Mouse (Mus musculus): ENCODE measurements around the gene Rbm12b1. TPM values are rescaled to one million over a fixed set of nuclear protein-coding genes. Genes with fewer than 3 reads are reported as not detected.
"Not testable (repeated sequence)": the region's sequence is repeated elsewhere in the genome, so short reads cannot be mapped to it uniquely, and the experiment has no call there.

Rbm12b1 gene
- 15.8 to 30.7 TPM (median 21.2 TPM) in 3 replicates for total RNA-seq (2017)

DNA sequence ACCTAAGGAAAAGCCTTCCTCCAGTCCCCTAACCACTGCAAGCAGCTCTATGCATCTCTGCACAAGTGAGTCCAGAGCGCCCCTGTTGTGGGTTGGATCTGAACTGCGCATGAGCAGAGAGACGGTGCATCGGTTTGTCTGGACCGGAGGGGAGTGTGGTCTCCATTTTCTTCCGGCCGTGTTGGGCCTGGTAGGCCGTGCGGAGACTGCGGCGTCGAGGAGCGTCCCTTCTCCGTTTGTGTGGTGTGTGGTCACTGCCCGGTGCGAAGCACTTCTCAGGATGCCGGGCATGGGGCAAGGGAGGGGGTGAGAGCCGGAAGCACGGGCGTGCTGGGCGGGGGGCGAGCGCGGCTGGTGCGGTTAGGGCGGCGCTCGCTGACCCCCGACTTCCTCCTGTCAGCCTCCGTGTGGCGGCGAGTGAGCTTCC is at the start of gene Rbm12b1:
TSS of gene Rbm12b1 (plus strand) at position 124 of the 427 bp plus-strand sequence.
- peak; percentile 96 for ATAC-seq (replicated peaks; ENCODE audit: insufficient number of reproducible peaks, low FRiP score, low TSS enrichment, poor library complexity, severe bottlenecking)

DNA sequence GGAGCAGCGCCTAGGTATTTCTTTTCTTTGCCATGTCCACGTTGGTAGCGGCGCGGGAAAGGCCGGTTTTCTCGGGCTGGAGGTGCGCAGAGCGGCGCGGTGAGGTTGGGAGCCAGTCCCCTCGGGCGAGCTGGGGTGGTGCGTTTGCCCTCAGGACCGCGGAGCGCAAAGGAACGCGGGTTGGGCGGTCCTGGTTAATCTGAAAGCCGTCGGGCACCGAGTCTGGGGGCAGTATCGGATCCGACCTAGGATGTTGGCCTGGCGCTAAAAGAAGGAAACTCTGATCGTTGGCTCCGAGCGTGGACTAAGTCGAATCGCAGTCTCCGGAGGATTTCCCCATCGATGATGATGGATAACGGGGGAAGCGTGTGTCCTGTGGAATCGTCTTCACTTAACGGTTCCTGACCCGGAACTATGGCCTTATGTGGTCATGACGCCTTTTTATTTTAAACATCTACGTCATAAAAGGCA is 563 bp downstream of the Rbm12b1 start:
- peak; percentile 62 for ATAC-seq (replicated peaks; ENCODE audit: insufficient number of reproducible peaks, low FRiP score, low TSS enrichment, poor library complexity, severe bottlenecking)

DNA sequence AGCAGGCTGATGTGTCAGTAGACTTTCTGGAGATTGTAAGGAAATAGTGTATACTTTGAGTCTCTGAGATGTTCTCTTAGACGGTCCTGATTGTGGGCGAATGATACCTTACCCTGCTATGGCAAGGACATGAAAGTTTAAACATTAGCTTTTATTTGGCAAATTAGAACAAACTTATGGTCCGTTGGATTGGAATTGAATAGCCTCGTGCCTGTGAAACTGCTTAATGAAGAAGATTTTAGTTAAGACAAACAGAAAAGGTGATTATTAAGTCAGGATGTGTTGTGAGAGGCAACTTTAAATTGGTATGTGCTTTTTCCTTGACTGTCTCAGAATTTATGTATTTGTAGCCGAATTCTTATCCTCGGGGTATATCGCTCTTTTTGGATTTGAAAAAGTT is 1.5 kb downstream of the Rbm12b1 start:
- ATAC-seq (replicated peaks; ENCODE audit: insufficient number of reproducible peaks, low FRiP score, low TSS enrichment, poor library complexity, severe bottlenecking): not testable (repeated sequence)

- no peak for ATAC-seq (replicated peaks; ENCODE audit: insufficient number of reproducible peaks, low FRiP score, low TSS enrichment, poor library complexity, severe bottlenecking)
Measured at GRCm38 (mm10) chr4:12147660-12148059, 7.6 kb downstream of the Rbm12b1 start.

DNA sequence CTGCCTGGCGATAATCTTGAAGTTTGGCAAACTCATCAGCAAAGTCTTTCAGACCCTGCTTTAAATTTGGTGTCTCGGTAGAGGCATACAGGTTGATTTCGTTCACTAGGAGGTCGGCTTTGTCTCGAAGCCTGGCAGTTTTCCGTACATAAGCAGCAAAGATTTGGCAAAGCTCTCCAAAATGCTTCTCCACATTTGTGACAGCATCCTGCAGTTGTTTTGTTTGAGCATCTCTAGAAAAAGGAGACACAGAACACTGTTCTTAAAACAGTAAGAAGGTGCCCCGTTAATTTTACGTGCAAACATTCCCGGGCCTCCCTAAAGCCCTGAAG is 30.9 kb downstream of the Rbm12b1 start:
- ATAC-seq (replicated peaks; ENCODE audit: insufficient number of reproducible peaks, low FRiP score, low TSS enrichment, poor library complexity, severe bottlenecking): no peak

DNA sequence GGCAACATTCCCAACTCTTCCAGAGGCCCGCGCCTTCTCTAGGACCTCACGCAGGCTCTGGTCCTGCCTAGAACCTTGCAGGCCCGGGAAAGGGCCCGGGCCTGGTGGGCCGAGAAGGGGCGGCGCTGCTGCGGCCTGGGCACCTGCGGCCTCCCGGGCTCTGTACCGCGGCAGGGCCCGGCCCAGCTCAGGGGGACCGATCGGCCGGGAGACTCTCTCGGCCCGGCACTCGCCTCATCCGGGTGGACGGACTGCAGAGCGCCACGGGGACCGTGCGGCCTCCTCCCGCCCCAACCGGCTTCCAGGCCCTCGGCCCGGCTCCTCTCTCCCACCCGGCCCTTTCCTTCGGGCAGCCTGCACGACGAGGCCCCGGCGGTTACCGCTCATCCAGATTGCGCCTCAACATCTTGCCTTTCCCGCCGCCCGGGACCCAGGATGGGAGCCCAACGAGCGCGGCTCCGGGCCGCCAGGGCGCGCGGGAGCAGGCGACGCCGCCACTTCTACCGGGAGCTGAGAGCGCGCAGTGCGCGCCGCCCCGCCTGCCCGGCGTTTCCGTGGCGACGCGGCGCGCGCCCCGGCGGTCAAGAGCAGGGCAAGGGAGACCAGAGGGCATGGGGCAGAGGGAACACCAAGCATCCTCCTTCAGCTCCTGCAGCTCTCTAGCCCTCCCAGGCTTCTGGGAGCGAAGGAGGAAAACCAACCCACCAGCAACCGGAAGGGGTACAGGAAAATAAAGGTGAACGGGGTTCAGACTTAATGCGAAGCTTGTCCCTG is 31.4 kb downstream of the Rbm12b1 start, which contains the start of gene Fam92a:
TSS of gene Fam92a (minus strand) at position 698 of the 774 bp plus-strand sequence.
- no peak for ATAC-seq (replicated peaks; ENCODE audit: insufficient number of reproducible peaks, low FRiP score, low TSS enrichment, poor library complexity, severe bottlenecking)

DNA sequence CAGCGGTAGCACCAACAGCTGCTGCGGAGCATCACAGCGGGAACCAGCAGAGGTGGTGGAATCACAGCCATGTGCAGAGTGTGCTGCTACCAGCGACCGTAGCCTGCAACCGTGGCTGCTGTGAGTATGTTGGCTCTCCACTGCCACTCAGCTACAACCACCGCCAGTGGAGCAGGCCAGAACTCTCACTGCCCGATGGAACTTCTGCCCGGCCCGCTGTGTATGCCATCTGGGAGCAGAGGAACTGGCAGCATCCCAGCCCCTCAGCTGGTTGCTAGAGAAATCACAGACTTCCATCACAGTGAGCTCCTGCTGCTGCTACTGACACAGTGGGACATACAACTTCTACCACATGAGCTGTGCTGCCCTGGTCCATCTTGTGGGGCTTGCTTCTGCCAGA is 38.9 kb downstream of the Rbm12b1 start:
- no peak for ATAC-seq (replicated peaks; ENCODE audit: insufficient number of reproducible peaks, low FRiP score, low TSS enrichment, poor library complexity, severe bottlenecking)

Other genes starting within 250 kb of the Rbm12b1 start
- gene Gm10604, start 159.0 kb upstream of the Rbm12b1 start, total RNA-seq (2017): not detected in 3 replicates
- gene Rbm12b2, start 50.8 kb upstream of the Rbm12b1 start, total RNA-seq (2017): 35.6 to 50.9 TPM (median 36.6 TPM) in 3 replicates
- gene Fam92a, start 31.8 kb downstream of the Rbm12b1 start, total RNA-seq (2017): 9.0 to 17.9 TPM (median 13.4 TPM) in 3 replicates